ENCODE assay signal across 9 mouse cellular contexts in genomic region chr3:34445354-34445753, GRCm38 (mm10).
DNase-seq lines count a peak whose midpoint lies in the region; TF ChIP-seq lines count a peak whose summit lies in the region.
"Had no signal": no experiment of that assay in that cellular context is flagged by ENCODE, and none has a peak within 500 bp of the region (broad histone marks: within the 10 kb centered on the region; RNA-seq: fewer than 3 reads in every experiment).

No protein-coding gene starts in this region.

- no peak overlapping the region for H3K4me3 ChIP-seq in kidney, adult 2 months (ENCODE audit: insufficient read depth, low read depth, low read length)

- peak; percentile 26 for DNase-seq in adrenal gland, adult 2 months
- DNase-seq in adrenal gland, postnatal 25 days = no peak
- peak; percentile 5 for DNase-seq in urinary bladder, postnatal 14 days (ENCODE audit: low spot score)
- DNase-seq in urinary bladder, postnatal 36 days (ENCODE audit: low spot score in 2 of 2) = no peak
- peak; percentile 37 to 80 for DNase-seq in layer of hippocampus, postnatal 14 days (ENCODE audit: low spot score in 2 of 2)
- DNase-seq in kidney, adult 2 months = no peak
- no peak for DNase-seq in kidney, postnatal 4 days
- no peak for DNase-seq in spleen, postnatal 14 days (ENCODE audit: low spot score in 2 of 2)
- DNase-seq: thymus, postnatal 36 days had no signal

- no peaks in the 10 kb centered on the region for H3K36me3 ChIP-seq in kidney, adult 2 months (ENCODE audit: control insufficient read depth, insufficient read depth, low read length)

- WGBS in kidney, adult 2 months = 59% methylated on average over 7 of the region's 7 CpGs

- H3K27ac ChIP-seq in kidney, adult 2 months (ENCODE audit: insufficient read depth, low read depth, low read length) = no peak overlapping the region

- TF ChIP-seq POLR2A in kidney, adult 2 months (IDR thresholded peaks at IDR 0.05; ENCODE audit: low read depth, low read length) = no peak

- TF ChIP-seq CTCF in kidney, adult 2 months (conservative IDR thresholded peaks at IDR 0.05; ENCODE audit: insufficient read depth, insufficient read length, low read depth, low read length) = no peak

- H3K4me1 ChIP-seq in kidney, adult 2 months (ENCODE audit: control insufficient read depth, insufficient read depth, low read length) = no peaks in the 10 kb centered on the region

- no peaks in the 10 kb centered on the region for H3K27me3 ChIP-seq in kidney, adult 2 months (replicated peaks; ENCODE audit: control insufficient read depth, insufficient read depth, low read length)

Comparison
In these comparisons a context has a peak if more than half of its experiments do, and no peak if none do; other contexts are left out.
1. DNase-seq: peak in adrenal gland, adult 2 months (single experiment), urinary bladder, postnatal 14 days (single experiment) and layer of hippocampus, postnatal 14 days (2 of 2); none in adrenal gland, postnatal 25 days (single experiment), urinary bladder, postnatal 36 days (0 of 2), kidney, adult 2 months (single experiment), kidney, postnatal 4 days (0 of 2) and spleen, postnatal 14 days (0 of 2).